Mouse (Mus musculus): ENCODE measurements around the gene Gm45713. TPM values are rescaled to one million over a fixed set of nuclear protein-coding genes. Genes with fewer than 3 reads are reported as not detected.

Gm45713 gene
- polyA plus RNA-seq, 1 experiment = 0.12 TPM

DNA sequence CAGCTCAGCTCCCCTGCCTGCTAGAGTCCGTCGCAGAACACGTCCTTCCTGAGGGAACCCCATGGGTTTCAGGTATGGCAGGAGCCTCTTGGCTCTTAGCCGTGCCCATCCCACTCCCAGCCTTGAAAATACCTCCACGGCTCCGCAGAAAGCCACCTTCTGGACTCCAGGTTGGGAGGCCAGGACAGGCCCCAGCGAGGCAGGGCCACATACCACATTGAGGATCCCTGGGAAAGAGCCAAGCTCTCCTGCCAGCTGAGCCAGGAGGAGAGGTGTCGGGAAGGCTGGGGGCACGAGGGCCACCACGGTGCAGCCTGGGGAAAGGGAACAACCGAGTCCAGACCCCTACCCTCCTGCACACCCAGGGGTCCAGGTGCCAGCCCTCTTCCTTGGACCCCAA, 11.2 kb upstream of the Gm45713 start:
- no peak for DNase-seq (ENCODE audit: extremely low spot score in 1 of 2, low spot score in 1 of 2)

DNA sequence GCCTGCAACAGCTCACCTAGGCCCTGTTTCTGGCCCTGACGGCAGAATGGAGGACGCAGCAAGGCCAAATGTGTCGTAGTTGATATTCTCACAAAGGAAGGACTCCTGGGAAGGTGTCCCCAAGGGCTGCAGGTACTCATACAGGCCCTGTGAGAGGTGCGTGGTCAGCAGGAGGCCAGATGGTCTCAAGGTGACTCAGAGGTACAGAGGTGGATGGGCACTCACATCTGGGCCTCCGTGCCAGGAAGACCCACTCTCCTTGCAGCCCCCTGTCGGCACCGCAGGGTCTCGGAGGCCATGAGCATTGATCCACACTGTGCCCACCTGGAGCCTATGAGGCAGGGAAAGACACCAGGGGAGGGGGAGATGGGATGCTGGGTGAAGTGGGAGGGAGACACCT, 9.4 kb upstream of the Gm45713 start:
- DNase-seq (ENCODE audit: extremely low spot score in 1 of 2, low spot score in 1 of 2) = no peak

DNA sequence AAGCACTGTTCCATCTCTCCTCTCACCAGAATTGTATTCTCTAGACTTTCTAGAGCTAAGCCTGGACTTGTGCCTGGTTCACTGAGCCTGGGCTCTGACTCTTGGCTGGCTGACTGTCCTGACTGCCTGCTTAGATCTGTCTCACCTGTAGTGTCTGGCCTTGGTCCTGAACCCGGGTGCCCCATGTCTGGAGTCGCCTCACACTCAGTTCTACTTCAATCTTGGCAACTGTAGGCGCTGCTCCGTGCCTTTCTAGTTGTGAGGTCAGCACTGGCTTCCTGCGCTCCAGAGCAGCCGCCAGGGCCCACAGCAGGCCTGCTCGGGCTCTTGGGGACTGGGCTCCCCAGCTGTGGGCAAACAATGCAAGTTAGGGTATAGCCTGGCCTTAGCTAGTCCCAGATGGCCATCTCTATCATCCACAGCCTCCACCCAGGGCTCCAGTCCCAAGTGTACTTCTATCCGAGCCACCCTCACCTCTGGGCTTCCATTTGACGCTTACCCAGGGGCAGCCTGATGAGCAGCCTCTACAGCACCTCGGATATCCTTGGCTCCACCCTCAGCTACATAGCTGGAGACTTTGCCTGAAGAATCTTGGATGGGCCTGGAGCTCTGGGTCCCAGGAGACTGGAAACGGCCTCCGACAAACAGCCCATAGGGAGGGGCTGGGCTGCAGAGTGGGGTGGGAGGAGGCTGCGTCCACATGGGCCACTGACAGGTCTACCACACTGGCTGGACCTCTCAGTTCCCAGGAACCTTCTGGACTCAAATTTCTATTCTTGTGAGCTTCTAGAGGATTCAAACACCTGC, 8.5 kb upstream of the Gm45713 start:
- no peak for DNase-seq (ENCODE audit: extremely low spot score in 1 of 2, low spot score in 1 of 2)

DNA sequence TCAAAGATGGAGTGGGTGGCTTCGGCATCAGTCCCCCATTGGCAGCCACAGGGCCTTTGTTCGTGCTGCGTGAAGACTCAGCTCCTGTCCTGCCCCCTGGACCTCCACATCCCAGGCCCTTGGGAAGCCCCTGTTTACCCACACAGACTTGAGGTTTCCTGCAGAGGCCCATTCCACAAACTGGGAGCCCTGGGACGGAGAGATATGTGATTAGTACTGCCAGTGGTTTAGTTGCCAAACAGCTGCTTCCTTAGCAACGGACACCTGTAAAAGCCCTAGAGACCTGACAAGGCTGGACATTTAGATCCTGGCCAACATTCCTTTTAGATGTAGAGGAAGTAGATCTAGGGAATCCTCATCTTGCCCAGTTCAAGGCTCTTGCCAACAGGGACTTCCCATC, 5.9 kb upstream of the Gm45713 start:
- no peak for DNase-seq (ENCODE audit: extremely low spot score in 1 of 2, low spot score in 1 of 2)

DNA sequence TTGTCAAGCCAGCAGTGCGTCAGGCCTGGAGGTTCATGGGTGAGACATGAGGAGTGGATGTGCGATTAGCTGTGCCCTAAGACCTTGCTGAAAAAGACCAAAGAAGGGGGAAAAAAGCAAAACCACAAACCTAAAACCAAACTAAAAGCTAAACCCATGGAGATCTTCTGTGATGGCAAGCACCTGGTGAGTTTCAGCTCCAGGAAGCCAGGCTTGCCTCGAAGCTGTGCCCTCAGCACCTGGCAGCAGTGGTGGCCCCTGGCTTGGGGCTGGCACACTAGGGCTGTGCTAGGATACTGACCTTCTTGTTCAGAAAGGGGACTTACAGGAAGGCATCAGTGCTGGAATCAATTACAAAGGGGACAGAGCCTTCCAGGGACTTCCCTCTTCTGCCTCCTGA, 5.3 kb upstream of the Gm45713 start:
- DNase-seq (ENCODE audit: extremely low spot score in 1 of 2, low spot score in 1 of 2) = no peak

DNA sequence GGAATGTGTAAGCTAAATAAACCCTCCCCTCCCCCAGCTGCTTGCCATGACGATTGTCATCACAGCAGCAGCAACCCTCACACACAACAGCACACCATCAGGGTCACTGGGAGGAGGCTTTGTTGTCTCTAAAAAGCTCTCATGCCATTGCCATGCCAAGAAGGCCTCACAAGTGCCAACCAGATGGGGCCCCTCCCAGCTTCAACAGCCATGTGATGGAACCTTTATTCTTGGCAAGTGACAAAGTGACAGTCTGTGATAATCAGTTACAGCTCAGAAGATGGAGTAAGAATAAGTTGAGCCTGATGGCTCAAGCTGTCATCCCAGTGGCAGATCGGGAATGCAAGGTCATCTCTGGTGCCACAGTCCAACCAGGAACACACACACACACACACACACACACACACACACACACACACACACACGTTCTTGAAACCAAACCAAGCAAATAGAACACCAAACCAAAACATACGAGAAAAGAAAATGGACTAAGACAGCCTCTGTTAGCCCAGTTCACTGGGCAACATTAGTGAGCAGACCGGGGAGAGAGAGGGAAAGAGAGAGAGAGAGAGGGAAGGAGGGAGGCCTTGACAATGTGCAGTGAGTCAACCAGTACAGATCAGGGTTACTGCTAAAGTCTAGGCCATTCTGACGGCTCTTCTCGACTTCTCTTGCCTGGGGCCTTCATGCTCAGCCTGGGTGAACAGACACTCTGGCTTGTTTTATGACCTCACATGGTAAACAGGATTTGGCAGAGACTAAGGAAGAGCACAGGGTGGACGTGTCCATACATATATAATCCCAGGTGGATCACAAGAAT, 4.1 kb upstream of the Gm45713 start:
- DNase-seq (ENCODE audit: extremely low spot score in 1 of 2, low spot score in 1 of 2) = no peak

GRCm38 (mm10) chr7:45138403-45138802, 2.4 kb upstream of the Gm45713 start:
- no peak for DNase-seq (ENCODE audit: extremely low spot score in 1 of 2, low spot score in 1 of 2)

GRCm38 (mm10) chr7:45137171-45138006, 1.4 kb upstream of the Gm45713 start:
- DNase-seq (ENCODE audit: extremely low spot score in 1 of 2, low spot score in 1 of 2) = no peak

- no peak for DNase-seq (ENCODE audit: extremely low spot score in 1 of 2, low spot score in 1 of 2)
Measured at GRCm38 (mm10) chr7:45135370-45135769, 661 bp downstream of the Gm45713 start.

GRCm38 (mm10) chr7:45134544-45135026, 1.4 kb downstream of the Gm45713 start:
- DNase-seq (ENCODE audit: extremely low spot score in 1 of 2, low spot score in 1 of 2) = no peak

DNA sequence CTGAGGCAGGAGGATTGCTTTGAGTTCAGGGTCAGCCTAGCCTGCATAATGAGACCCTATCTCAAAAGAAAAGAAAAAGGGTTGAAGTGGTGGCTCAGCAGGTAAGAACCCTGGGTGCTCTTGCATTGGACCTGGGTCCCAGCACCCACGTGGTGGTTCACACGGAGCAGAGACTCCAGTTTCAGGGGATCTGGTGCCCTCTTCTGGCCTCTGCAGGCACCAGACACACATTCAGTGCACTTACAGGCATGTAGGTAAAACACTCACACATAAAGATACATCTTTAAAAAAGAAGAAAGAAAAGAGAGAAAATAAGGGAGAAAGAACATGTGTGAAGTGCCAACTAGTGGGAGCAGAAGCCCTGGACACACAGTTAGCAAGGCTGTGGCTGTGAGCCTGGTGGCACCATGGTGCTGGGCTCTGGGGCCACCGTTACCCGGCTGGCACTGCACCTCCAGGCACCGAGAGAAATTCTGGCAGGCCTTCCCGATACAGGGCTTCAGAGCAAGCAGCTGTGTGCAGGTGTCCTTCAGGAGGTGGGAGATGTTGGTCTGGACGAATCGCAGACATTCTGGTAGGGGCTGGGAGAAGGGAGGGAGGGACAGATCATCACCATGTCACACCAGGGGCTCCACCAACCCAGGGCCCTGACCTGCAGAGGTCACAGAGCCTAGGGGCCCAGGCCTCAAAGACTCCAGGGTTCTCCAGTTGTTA, 2.4 kb downstream of the Gm45713 start:
- no peak for DNase-seq (ENCODE audit: extremely low spot score in 1 of 2, low spot score in 1 of 2)

DNA sequence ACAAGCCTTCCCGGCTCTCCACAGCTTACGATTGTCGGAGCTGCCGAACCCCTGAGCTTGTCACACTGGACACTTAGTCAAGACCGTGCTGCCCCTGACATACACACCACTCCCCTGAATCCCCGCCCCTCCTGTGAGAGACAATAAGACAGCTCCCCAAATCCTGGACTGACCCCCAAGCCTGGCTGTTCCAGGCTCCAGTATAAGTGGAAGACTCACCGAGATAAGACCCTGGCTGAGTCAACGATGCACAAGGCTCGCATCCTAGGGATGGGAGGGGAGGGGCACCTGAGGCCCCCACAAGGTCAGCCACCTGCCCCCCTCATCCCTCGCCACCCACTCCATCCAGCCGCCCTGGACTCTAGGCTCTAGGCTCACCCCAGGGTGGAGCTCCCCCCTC, 4.2 kb downstream of the Gm45713 start:
- no peak for DNase-seq (ENCODE audit: extremely low spot score in 1 of 2, low spot score in 1 of 2)

GRCm38 (mm10) chr7:45129776-45130512, 6.1 kb downstream of the Gm45713 start:
- no peak for DNase-seq (ENCODE audit: extremely low spot score in 1 of 2, low spot score in 1 of 2)

DNA sequence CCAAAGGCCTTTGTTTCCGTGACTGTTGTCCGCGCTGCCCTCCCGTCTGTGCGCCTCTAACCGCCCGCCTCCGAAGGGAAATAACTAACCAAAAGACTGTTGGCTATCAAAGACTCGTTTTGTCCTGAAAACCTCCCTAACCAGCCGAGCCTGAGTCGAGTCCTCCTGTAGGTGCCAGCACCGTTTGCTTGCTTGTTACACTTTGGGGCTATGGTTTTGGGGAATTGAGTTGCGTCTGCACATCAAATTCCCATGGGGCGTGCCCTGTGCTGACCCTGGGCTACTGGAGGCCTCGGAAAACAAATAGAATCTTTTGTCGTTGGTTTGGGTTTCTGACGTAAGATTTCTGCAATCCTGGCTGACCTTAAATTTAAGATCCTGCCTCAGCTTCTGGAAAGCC, 6.7 kb downstream of the Gm45713 start:
- no peak for DNase-seq (ENCODE audit: extremely low spot score in 1 of 2, low spot score in 1 of 2)

DNA sequence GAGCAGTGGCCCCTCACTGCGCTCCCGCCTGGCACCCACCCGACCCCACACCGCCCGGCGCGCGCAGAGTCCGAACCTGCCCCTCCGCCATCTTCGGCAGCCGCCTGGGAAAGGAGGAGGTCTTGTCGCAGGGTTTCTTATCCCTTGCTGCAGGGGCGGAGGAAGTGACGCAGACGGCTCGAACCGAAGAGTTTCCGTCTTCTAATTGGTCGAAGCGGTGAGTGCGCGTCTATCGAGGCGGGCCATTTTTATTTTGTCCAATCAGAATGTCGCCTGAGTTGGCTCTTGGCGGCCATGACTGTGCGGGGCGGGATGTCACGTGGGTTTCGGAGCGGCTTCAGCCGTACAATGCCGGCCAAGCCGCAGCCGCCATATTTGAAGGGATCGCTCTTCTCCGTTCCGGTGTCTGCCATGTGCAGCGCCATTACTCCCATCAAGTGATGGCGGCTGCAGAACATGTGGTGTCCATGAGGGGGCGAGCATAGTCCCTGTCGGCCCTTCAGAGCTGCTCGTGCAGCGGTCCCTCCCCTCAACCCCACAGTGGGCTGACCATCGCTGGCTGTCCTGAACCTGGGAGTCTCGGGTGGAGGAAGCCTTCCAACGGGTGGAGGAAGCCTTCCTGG, 7.3 kb downstream of the Gm45713 start, which contains the start of gene Rpl13a:
Gene Rpl13a, minus strand, starts transcription at position 138 of the 623 bp plus-strand sequence.
- peak; percentile 99 to 100 for DNase-seq (ENCODE audit: extremely low spot score in 1 of 2, low spot score in 1 of 2)

DNA sequence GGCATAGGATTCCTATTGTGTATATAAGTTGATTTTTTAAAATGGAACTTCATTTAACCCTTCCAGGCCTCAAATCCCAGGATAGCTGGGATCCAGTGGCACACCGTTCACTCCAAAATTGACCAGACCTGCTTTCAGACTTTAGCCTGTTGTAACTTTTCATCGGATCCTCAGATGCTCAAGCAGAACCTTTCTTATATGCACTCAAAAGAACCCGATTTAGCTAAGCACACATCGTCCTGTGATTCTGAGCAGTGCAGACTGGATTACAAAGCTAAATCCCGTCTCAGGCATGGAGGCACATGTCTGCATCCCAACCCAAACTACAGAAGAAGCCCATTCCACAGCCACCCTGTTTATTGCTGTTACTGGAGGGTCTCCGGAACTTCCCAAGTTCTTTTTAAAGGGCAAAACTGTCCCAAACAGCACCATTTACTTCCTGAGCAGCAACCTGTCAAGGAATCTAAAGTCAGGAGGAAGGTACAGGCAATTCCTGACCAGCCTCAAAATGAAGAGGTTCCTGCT, 8.3 kb downstream of the Gm45713 start:
- no peak for DNase-seq (ENCODE audit: extremely low spot score in 1 of 2, low spot score in 1 of 2)

- DNase-seq (ENCODE audit: extremely low spot score in 1 of 2, low spot score in 1 of 2) = no peak
Measured at GRCm38 (mm10) chr7:45126844-45127699, 9.0 kb downstream of the Gm45713 start.
